Mouse (Mus musculus): ENCODE measurements around the gene Peak1.

DNA sequence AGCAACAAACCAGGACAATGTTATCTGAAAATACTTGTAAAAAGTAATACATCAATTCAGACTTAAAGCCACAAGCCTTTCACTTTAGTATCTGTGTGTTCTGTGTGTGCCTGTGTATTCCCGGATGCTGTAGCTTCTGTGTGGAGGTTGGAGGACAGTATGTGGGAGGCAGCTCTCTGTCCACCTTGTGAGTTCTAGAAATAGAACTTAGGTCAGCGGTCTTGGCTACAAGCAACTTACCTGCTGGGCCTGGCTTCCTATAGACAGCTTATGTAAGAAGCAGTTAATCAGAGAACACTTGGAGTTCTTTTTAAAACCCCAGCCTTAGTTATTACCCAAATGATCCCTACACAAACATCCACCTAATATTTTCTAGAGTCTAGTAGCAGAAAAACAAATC, 127.8 kb downstream of the Peak1 start:
- TF ChIP-seq CTCF (conservative IDR thresholded peaks at IDR 0.05; ENCODE audit: low read length) (no peak), NANOG (IDR thresholded peaks at IDR 0.05; ENCODE audit: borderline replicate concordance, low read length) (no peak)

Data from E14TG2a.4 (cell line).